Mouse (Mus musculus): ENCODE data around the gene Npas2. TPM values are rescaled to one million over a fixed set of nuclear protein-coding genes. Genes with fewer than 3 reads are reported as not detected.

Npas2 gene
- polyA plus RNA-seq, 1 experiment from 2014 or later: 0.80 TPM

DNA sequence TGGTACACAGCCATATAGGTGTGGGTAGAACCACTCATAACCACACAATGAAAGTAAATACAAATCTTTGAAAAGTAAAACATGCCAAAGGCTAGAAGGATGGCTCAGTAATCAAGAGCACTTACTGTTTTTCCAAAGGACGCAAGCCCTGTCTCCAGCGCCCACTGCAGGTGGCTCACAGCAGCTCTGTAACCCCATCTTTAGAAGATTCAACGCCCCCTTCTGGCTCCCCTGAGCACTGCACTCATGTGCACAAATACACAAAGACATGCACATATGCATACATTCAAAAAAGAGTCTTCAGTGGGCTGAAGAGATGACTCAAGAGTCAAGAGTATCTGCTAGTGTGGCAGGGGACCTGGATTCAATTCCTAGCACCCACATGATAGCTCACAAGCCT lies 36.5 kb downstream of the Npas2 start:
- H3K4me1 ChIP-seq: no peaks in the 10 kb centered on the region
- no peaks in the 10 kb centered on the region for H3K36me3 ChIP-seq
- no peak for ATAC-seq (ENCODE audit: low FRiP score, low read depth)
- no peak overlapping the region for H3K4me2 ChIP-seq (replicated peaks)
- H3K27me3 ChIP-seq: no peaks in the 10 kb centered on the region
- no peak overlapping the region for H3K27ac ChIP-seq
- no peaks in the 10 kb centered on the region for H3K9me3 ChIP-seq
- H3K9ac ChIP-seq: no peak overlapping the region
- H3K4me3 ChIP-seq: no peak overlapping the region
- 65% methylated on average over 3 of the region's 3 CpGs for WGBS

DNA sequence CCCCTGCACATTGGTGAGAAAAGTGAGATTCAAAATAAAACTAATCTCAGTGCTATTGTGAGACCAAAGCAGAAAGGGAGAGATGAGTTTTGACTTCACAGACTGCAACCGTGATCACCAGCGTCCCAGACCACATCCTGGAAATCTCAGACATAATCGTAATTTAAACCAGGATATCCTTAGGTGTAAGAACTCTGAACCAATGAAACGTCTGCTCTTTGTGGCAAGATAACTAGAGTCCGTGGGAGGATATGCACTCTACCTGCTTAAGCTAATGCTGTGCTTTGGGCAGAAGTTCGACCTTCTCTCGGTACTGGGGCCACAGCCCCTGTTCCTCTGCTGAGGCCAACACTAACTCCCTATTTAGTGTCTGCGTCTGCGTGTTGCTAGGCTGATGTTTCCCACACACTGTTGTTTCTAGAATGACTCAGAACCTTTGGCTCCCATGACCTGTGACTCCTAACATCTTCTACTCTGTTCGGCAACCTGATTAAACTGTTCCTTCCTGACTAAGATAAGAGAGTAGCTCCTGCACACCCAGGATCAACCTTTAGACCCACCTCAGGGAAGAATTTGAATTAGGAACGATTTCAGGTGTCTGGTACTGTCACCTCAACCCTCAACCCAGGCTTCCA lies 41.4 kb downstream of the Npas2 start:
- Histone ChIP-seq H3K9me3 (no peaks in the 10 kb centered on the region), H3K4me1 (peaks cover 7% of the 10 kb centered on the region), H3K27me3 (no peaks in the 10 kb centered on the region), H3K27ac (no peak overlapping the region), H3K9ac (no peak overlapping the region), H3K4me3 (no peak overlapping the region), H3K4me2 (replicated peaks) (no peak overlapping the region), H3K36me3 (no peaks in the 10 kb centered on the region)
- ATAC-seq (ENCODE audit: low FRiP score, low read depth): no peak
- 80% methylated on average over 11 of the region's 11 CpGs for WGBS

- ATAC-seq (ENCODE audit: low FRiP score, low read depth): no peak
- Histone ChIP-seq H3K4me1 (peaks cover 7% of the 10 kb centered on the region), H3K4me2 (replicated peaks) (no peak overlapping the region), H3K9me3 (no peaks in the 10 kb centered on the region), H3K36me3 (no peaks in the 10 kb centered on the region), H3K4me3 (no peak overlapping the region), H3K9ac (no peak overlapping the region), H3K27ac (no peak overlapping the region), H3K27me3 (no peaks in the 10 kb centered on the region)
- WGBS: 59% methylated on average over 9 of the region's 9 CpGs
These were observed 44.1 kb downstream of the Npas2 start for GRCm38 (mm10) chr1:39237503-39238255.

- H3K4me2 ChIP-seq (replicated peaks): no peak overlapping the region
- no peak overlapping the region for H3K9ac ChIP-seq
- H3K9me3 ChIP-seq: no peaks in the 10 kb centered on the region
- ATAC-seq (ENCODE audit: low FRiP score, low read depth): no peak
- peaks cover 7% of the 10 kb centered on the region for H3K4me1 ChIP-seq
- no peak overlapping the region for H3K27ac ChIP-seq
- no peaks in the 10 kb centered on the region for H3K36me3 ChIP-seq
- 87% methylated on average over 6 of the region's 6 CpGs for WGBS
- H3K4me3 ChIP-seq: no peak overlapping the region
- H3K27me3 ChIP-seq: no peaks in the 10 kb centered on the region
These were observed 47.5 kb downstream of the Npas2 start for GRCm38 (mm10) chr1:39240860-39241584.

- H3K9ac ChIP-seq: no peak overlapping the region
- no peaks in the 10 kb centered on the region for H3K9me3 ChIP-seq
- 44% methylated on average over 1 of the region's 1 CpGs for WGBS
- H3K27me3 ChIP-seq: no peaks in the 10 kb centered on the region
- no peak overlapping the region for H3K27ac ChIP-seq
- H3K4me1 ChIP-seq: no peaks in the 10 kb centered on the region
- no peaks in the 10 kb centered on the region for H3K36me3 ChIP-seq
- H3K4me2 ChIP-seq (replicated peaks): no peak overlapping the region
- no peak overlapping the region for H3K4me3 ChIP-seq
- no peak for ATAC-seq (ENCODE audit: low FRiP score, low read depth)
These were observed 51.2 kb downstream of the Npas2 start for GRCm38 (mm10) chr1:39244726-39245125.

DNA sequence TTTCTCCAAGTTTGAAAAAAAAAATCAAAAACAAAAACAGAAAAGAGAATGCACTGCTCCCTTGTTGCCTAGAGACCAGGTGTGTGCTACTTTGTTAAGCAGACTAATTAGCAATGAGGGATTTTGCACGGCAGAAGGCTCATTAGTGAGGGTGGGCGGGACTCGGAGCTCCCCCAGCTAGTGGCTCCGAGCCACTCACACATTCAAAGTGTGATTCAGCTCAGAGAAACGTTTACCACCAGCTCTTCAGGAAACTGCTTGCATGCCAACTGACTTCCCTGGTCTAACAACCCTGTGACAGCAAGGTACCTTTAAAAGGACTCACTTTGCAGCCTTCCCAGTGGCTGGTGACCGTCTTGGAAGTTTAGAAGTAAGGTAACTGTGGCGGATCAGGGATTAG lies 58.1 kb downstream of the Npas2 start:
- no peaks in the 10 kb centered on the region for H3K27me3 ChIP-seq
- no peak overlapping the region for H3K4me2 ChIP-seq (replicated peaks)
- no peaks in the 10 kb centered on the region for H3K9me3 ChIP-seq
- H3K4me1 ChIP-seq: peaks cover 5% of the 10 kb centered on the region; the same call in 1 of the 2 replicates
- no peak overlapping the region for H3K9ac ChIP-seq
- H3K27ac ChIP-seq: no peak overlapping the region
- no peaks in the 10 kb centered on the region for H3K36me3 ChIP-seq
- WGBS: 22% methylated on average over 7 of the region's 7 CpGs
- H3K4me3 ChIP-seq: no peak overlapping the region
- no peak for ATAC-seq (ENCODE audit: low FRiP score, low read depth)

GRCm38 (mm10) chr1:39253771-39254170 lies 60.2 kb downstream of the Npas2 start:
- Histone ChIP-seq H3K36me3 (no peaks in the 10 kb centered on the region), H3K4me2 (replicated peaks) (no peak overlapping the region), H3K4me1 (peaks cover 8% of the 10 kb centered on the region; the same call in 1 of the 2 replicates), H3K9ac (no peak overlapping the region), H3K4me3 (no peak overlapping the region), H3K27me3 (no peaks in the 10 kb centered on the region), H3K27ac (no peak overlapping the region), H3K9me3 (peaks cover 4% of the 10 kb centered on the region; the same call in 1 of the 2 replicates)
- ATAC-seq (ENCODE audit: low FRiP score, low read depth): no peak
- WGBS: 72% methylated on average over 4 of the region's 4 CpGs

- H3K27ac ChIP-seq: no peak overlapping the region
- no peak overlapping the region for H3K4me3 ChIP-seq
- no peaks in the 10 kb centered on the region for H3K36me3 ChIP-seq
- 83% methylated on average over 9 of the region's 9 CpGs for WGBS
- H3K27me3 ChIP-seq: no peaks in the 10 kb centered on the region
- no peak overlapping the region for H3K9ac ChIP-seq
- ATAC-seq (ENCODE audit: low FRiP score, low read depth): no peak
- H3K4me2 ChIP-seq (replicated peaks): no peak overlapping the region
- peaks cover 8% of the 10 kb centered on the region; the same call in 1 of the 2 replicates for H3K4me1 ChIP-seq
- peaks cover 6% of the 10 kb centered on the region; the same call in 1 of the 2 replicates for H3K9me3 ChIP-seq
These were observed 62.5 kb downstream of the Npas2 start for GRCm38 (mm10) chr1:39256051-39256450.

DNA sequence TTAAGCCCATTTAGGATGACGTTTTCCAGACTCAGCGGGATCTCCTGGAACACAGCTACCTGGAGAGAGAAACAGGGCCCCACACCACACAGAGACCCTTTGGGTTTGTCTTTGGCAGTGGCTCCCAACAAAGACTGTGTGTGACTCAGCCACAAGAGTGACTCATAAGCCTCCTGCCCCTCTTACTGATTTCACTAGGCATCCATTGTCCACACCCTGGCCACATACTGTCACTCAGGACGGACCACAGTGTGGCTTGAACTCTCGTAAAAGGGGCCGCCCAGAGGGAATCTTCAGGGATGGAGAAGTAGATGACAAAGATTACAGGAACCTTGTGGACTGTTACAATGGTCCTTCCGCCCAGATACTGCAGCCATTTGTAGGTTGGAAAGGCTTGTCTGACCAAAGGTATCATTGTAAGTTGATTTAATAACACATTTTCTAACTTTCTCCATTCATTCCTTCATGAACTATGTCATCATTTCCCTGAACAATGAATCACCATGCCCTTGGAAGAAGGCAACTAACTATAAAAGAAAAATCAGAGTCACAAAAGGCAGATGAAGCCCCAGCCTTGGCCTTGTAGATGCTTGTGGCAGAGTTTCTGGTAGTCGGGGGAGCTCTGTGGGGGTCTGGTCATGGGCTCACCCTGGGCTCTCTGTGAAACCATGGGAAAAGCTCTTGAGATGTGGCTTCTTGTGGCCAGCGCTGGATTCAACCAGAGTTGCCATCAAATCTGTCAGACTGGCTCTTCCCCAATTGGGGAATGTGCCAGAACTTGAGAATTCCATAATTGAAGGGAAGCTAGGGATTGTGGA lies 63.2 kb downstream of the Npas2 start:
- no peak overlapping the region for H3K27ac ChIP-seq
- H3K4me1 ChIP-seq: peaks cover 6% of the 10 kb centered on the region; the same call in 1 of the 2 replicates
- peaks cover 6% of the 10 kb centered on the region; the same call in 1 of the 2 replicates for H3K9me3 ChIP-seq
- no peaks in the 10 kb centered on the region for H3K36me3 ChIP-seq
- H3K9ac ChIP-seq: no peak overlapping the region
- no peak overlapping the region for H3K4me2 ChIP-seq (replicated peaks)
- ATAC-seq (ENCODE audit: low FRiP score, low read depth): no peak
- H3K4me3 ChIP-seq: no peak overlapping the region
- H3K27me3 ChIP-seq: no peaks in the 10 kb centered on the region
- WGBS: 81% methylated on average over 8 of the region's 8 CpGs

DNA sequence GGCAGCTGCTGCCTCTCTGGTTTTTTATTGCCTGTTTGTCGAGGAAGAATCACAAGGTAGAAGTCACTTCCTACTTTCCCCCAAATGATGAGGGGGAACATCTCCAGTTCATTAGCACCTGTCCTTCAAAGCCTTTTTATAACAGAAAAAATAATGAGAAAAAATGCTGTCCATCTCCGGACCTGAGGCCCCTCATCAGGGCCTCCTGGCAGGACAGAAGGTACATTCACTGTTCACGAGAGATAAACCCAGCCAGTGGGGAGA lies 63.7 kb downstream of the Npas2 start:
- WGBS: 63% methylated on average over 3 of the region's 3 CpGs
- Histone ChIP-seq H3K27ac (no peak overlapping the region), H3K4me3 (no peak overlapping the region), H3K9ac (no peak overlapping the region), H3K4me2 (replicated peaks) (no peak overlapping the region), H3K27me3 (no peaks in the 10 kb centered on the region), H3K9me3 (peaks cover 6% of the 10 kb centered on the region; the same call in 1 of the 2 replicates), H3K36me3 (no peaks in the 10 kb centered on the region), H3K4me1 (0 out of 2 replicates have a peak, but pooled peaks cover 3% of the 10 kb centered on the region)
- ATAC-seq (ENCODE audit: low FRiP score, low read depth): no peak

- Histone ChIP-seq H3K9ac (no peak overlapping the region), H3K4me1 (0 out of 2 replicates have a peak, but pooled peaks cover 3% of the 10 kb centered on the region), H3K27ac (no peak overlapping the region), H3K4me3 (no peak overlapping the region), H3K4me2 (replicated peaks) (no peak overlapping the region), H3K9me3 (peaks cover 6% of the 10 kb centered on the region; the same call in 1 of the 2 replicates), H3K27me3 (no peaks in the 10 kb centered on the region), H3K36me3 (no peaks in the 10 kb centered on the region)
- WGBS: 29% methylated on average over 3 of the region's 3 CpGs
- ATAC-seq (ENCODE audit: low FRiP score, low read depth): no peak
These were observed 66.1 kb downstream of the Npas2 start for GRCm38 (mm10) chr1:39259668-39260067.
